Mouse (Mus musculus): ENCODE results near the gene Notch2.
"Not testable (repeated sequence)": the region's sequence is repeated elsewhere in the genome, so short reads cannot be mapped to it uniquely, and the experiment has no call there.

Notch2 gene

GRCm38 (mm10) chr3:98093954-98094353 lies 80.6 kb downstream of the Notch2 start:
- no peak for ATAC-seq (ENCODE audit: insufficient number of reproducible peaks, low FRiP score, low TSS enrichment)

- no peak for ATAC-seq (ENCODE audit: insufficient number of reproducible peaks, low FRiP score, low TSS enrichment)
These were observed 81.6 kb downstream of the Notch2 start for GRCm38 (mm10) chr3:98094629-98095583.

- ATAC-seq (ENCODE audit: insufficient number of reproducible peaks, low FRiP score, low TSS enrichment), result no peak
These were observed 83.7 kb downstream of the Notch2 start for GRCm38 (mm10) chr3:98096981-98097380.

- no peak for ATAC-seq (ENCODE audit: insufficient number of reproducible peaks, low FRiP score, low TSS enrichment)
These were observed 85.3 kb downstream of the Notch2 start for GRCm38 (mm10) chr3:98098676-98099075.

- no peak for ATAC-seq (ENCODE audit: insufficient number of reproducible peaks, low FRiP score, low TSS enrichment)
These were observed 86.0 kb downstream of the Notch2 start for GRCm38 (mm10) chr3:98099287-98099686.

- no peak for ATAC-seq (ENCODE audit: insufficient number of reproducible peaks, low FRiP score, low TSS enrichment)
These were observed 88.2 kb downstream of the Notch2 start for GRCm38 (mm10) chr3:98101541-98101940.

GRCm38 (mm10) chr3:98104851-98105471 lies 91.6 kb downstream of the Notch2 start:
- no peak for ATAC-seq (ENCODE audit: insufficient number of reproducible peaks, low FRiP score, low TSS enrichment)

- ATAC-seq (ENCODE audit: insufficient number of reproducible peaks, low FRiP score, low TSS enrichment), result no peak
These were observed 92.2 kb downstream of the Notch2 start for GRCm38 (mm10) chr3:98105496-98105895.

- no peak for ATAC-seq (ENCODE audit: insufficient number of reproducible peaks, low FRiP score, low TSS enrichment)
These were observed 92.8 kb downstream of the Notch2 start for GRCm38 (mm10) chr3:98106115-98106514.

- ATAC-seq (ENCODE audit: insufficient number of reproducible peaks, low FRiP score, low TSS enrichment), result peak; percentile 67
These were observed 93.4 kb downstream of the Notch2 start for GRCm38 (mm10) chr3:98106590-98107313.

- no peak for ATAC-seq (ENCODE audit: insufficient number of reproducible peaks, low FRiP score, low TSS enrichment)
These were observed 95.1 kb downstream of the Notch2 start for GRCm38 (mm10) chr3:98108416-98108815.

- ATAC-seq (ENCODE audit: insufficient number of reproducible peaks, low FRiP score, low TSS enrichment), result no peak
These were observed 95.5 kb downstream of the Notch2 start for GRCm38 (mm10) chr3:98108866-98109265.

GRCm38 (mm10) chr3:98110610-98111009 lies 97.3 kb downstream of the Notch2 start:
- ATAC-seq (ENCODE audit: insufficient number of reproducible peaks, low FRiP score, low TSS enrichment), result no peak

- no peak for ATAC-seq (ENCODE audit: insufficient number of reproducible peaks, low FRiP score, low TSS enrichment)
These were observed 104.9 kb downstream of the Notch2 start for GRCm38 (mm10) chr3:98118252-98118651.

GRCm38 (mm10) chr3:98119338-98119737 lies 106.0 kb downstream of the Notch2 start:
- ATAC-seq (ENCODE audit: insufficient number of reproducible peaks, low FRiP score, low TSS enrichment), result no peak

- no peak for ATAC-seq (ENCODE audit: insufficient number of reproducible peaks, low FRiP score, low TSS enrichment)
These were observed 107.6 kb downstream of the Notch2 start for GRCm38 (mm10) chr3:98120884-98121283.

- no peak for ATAC-seq (ENCODE audit: insufficient number of reproducible peaks, low FRiP score, low TSS enrichment)
These were observed 114.4 kb downstream of the Notch2 start for GRCm38 (mm10) chr3:98127775-98128174.

- no peak for ATAC-seq (ENCODE audit: insufficient number of reproducible peaks, low FRiP score, low TSS enrichment)
These were observed 115.4 kb downstream of the Notch2 start for GRCm38 (mm10) chr3:98128716-98129115.

GRCm38 (mm10) chr3:98132140-98132539 lies 118.8 kb downstream of the Notch2 start:
- ATAC-seq (ENCODE audit: insufficient number of reproducible peaks, low FRiP score, low TSS enrichment), result not testable (repeated sequence)

GRCm38 (mm10) chr3:98132636-98133035 lies 119.3 kb downstream of the Notch2 start:
- ATAC-seq (ENCODE audit: insufficient number of reproducible peaks, low FRiP score, low TSS enrichment), result no peak

- ATAC-seq (ENCODE audit: insufficient number of reproducible peaks, low FRiP score, low TSS enrichment), result no peak
These were observed 128.1 kb downstream of the Notch2 start for GRCm38 (mm10) chr3:98141456-98141855.

All from cerebellum, adult (tissue).